Mouse (Mus musculus) hindbrain, embryonic 11.5 days (tissue): Measurements from ENCODE around the gene Cop1. TPM values are rescaled to one million over a fixed set of nuclear protein-coding genes. Genes with fewer than 3 reads are reported as not detected.

Experiments
- ATAC-seq: fragments of 200-750 bp; cut with Nextera tagmentation; 2 replicates; pipeline ENCODE4 v1.8.0; 2017; ENCODE audit warnings: mild to moderate bottlenecking, moderate TSS enrichment, moderate library complexity; ENCODE audit not compliant: low FRiP score
- DNase-seq: peaks from one replicate; pipeline ENCODE4 v3.0.0-alpha.2; 2015; ENCODE audit warnings: low spot score
- H3K27ac ChIP-seq: fragments of 300-500 bp; sonication (generic); 2 replicates; pipeline ENCODE4 v1.5.1; 2014; ENCODE audit warnings: mild to moderate bottlenecking, low read depth, low read length
- H3K27me3 ChIP-seq: fragments of 300-500 bp; sonication (generic); 2 replicates; pipeline ENCODE4 v1.6.1; 2014; ENCODE audit warnings: mild to moderate bottlenecking, low read length, moderate library complexity, mixed read lengths; ENCODE audit not compliant: control insufficient read depth, insufficient read depth
- H3K36me3 ChIP-seq: fragments of 300-500 bp; sonication (generic); 2 replicates; pipeline ENCODE4 v1.6.1; 2014; ENCODE audit warnings: mild to moderate bottlenecking, low read length, moderate library complexity, mixed read lengths; ENCODE audit not compliant: control insufficient read depth, insufficient read depth
- H3K4me1 ChIP-seq: fragments of 300-500 bp; sonication (generic); replicated peaks from 2 replicates; pipeline ENCODE4 v1.6.1; 2014; ENCODE audit warnings: low read length, mixed read lengths; ENCODE audit not compliant: control insufficient read depth, insufficient read depth
- H3K4me2 ChIP-seq: fragments of 300-500 bp; sonication (generic); replicated peaks from 2 replicates; pipeline ENCODE4 v1.6.1; 2014; ENCODE audit warnings: mild to moderate bottlenecking, low read depth, low read length
- H3K4me3 ChIP-seq: fragments of 300-500 bp; sonication (generic); 2 replicates; pipeline ENCODE4 v1.5.1; 2014; ENCODE audit warnings: low read depth, low read length
- H3K9ac ChIP-seq: fragments of 300-500 bp; sonication (generic); 2 replicates; pipeline ENCODE4 v1.6.1; 2014; ENCODE audit warnings: low read depth, low read length
- H3K9me3 ChIP-seq: fragments of 300-500 bp; sonication (generic); 2 replicates; pipeline ENCODE4 v1.6.1; 2016; ENCODE audit warnings: low read length; ENCODE audit not compliant: control insufficient read depth
- WGBS: fragments of 180-500 bp; shearing (Covaris S2); extraction: QIAGEN DNeasy Blood & Tissue Kit; methylation state at CpG from one replicate; pipeline ENCODE4 v1.1.7; 2014; 5-methylcytosine and 5-hydroxymethylcytosine counted together
- polyA plus RNA-seq: library from polyadenylated mRNA; unstranded; fragments of >200 nt; fragmentation: Nextera tagmentation; extraction: Ambion mirVana; gene quantifications from 2 replicates; pipeline ENCODE4 v1.2.1, GENCODE M21; 2014

The Cop1 gene
- polyA plus RNA-seq, 1 experiment from 2014 or later, result 56.4 TPM

DNA sequence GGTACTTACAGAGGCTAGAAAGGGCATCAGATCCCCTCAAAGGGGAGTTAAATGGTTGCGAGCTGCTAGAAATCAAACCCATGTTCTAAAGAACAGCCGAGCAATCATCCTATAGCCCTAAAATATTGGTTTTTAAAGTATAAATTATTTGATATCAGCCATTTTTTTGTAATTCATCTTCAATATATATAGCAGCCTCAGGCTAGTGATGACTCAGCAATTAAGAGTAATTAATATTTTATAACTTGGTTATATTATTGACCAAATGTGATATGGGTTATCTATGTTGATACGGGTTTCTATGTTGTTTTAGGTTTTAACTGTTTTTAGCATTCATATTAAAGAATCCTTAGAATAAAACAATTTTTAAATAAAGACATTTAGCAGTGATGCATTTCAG, 31.7 kb downstream of the Cop1 start:
- DNase-seq (no peak), ATAC-seq (no peak)
- Histone ChIP-seq H3K9ac (no peak overlapping the region), H3K36me3 (no peaks in the 10 kb centered on the region), H3K4me2 (no peak overlapping the region), H3K27me3 (no peaks in the 10 kb centered on the region), H3K27ac (no peak overlapping the region), H3K4me1 (no peaks in the 10 kb centered on the region), H3K4me3 (no peak overlapping the region), H3K9me3 (no peaks in the 10 kb centered on the region)
- 91% methylated on average over 3 of the region's 3 CpGs for WGBS

DNA sequence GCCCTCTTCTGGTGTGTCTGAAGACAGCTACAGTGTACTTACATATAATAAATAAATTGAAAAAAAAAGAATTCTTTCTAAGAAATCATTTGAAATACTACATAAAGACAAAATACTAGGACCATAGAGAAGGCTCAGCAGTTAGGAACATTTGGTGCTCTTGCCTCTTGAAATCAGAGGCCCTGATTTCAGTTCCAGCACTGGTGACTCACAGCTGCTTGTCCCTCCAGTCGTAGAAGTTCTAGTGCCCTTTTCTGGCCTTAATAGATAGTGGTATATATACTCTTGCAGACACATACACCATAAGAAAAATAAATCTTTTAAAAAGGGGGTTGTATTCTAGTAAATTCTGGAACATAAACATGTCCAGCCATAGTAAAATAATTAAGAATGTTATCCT, 48.0 kb downstream of the Cop1 start:
- Histone ChIP-seq H3K27ac (no peak overlapping the region), H3K4me1 (no peaks in the 10 kb centered on the region), H3K27me3 (no peaks in the 10 kb centered on the region), H3K9me3 (no peaks in the 10 kb centered on the region), H3K9ac (no peak overlapping the region), H3K4me2 (no peak overlapping the region), H3K4me3 (no peak overlapping the region), H3K36me3 (no peaks in the 10 kb centered on the region)
- ATAC-seq (no peak), DNase-seq (no peak)
- 91% methylated on average over 1 of the region's 1 CpGs for WGBS

GRCm38 (mm10) chr1:159281861-159282260, 49.7 kb downstream of the Cop1 start:
- Histone ChIP-seq H3K4me1 (no peaks in the 10 kb centered on the region), H3K27ac (no peak overlapping the region), H3K9me3 (no peaks in the 10 kb centered on the region), H3K27me3 (no peaks in the 10 kb centered on the region), H3K4me2 (no peak overlapping the region), H3K4me3 (no peak overlapping the region), H3K9ac (no peak overlapping the region), H3K36me3 (no peaks in the 10 kb centered on the region)
- no peak for DNase-seq
- ATAC-seq, result no peak
- WGBS, result 94% methylated on average over 1 of the region's 1 CpGs

- H3K27ac ChIP-seq, result no peak overlapping the region
- H3K36me3 ChIP-seq, result no peaks in the 10 kb centered on the region
- no peak overlapping the region for H3K9ac ChIP-seq
- H3K4me3 ChIP-seq, result no peak overlapping the region
- ATAC-seq (no peak), DNase-seq (no peak)
- no peaks in the 10 kb centered on the region for H3K27me3 ChIP-seq
- H3K9me3 ChIP-seq, result no peaks in the 10 kb centered on the region
- WGBS, result 73% methylated on average over 1 of the region's 1 CpGs
- no peaks in the 10 kb centered on the region for H3K4me1 ChIP-seq
- H3K4me2 ChIP-seq, result no peak overlapping the region
Observed at GRCm38 (mm10) chr1:159286833-159287232, 54.7 kb downstream of the Cop1 start.

DNA sequence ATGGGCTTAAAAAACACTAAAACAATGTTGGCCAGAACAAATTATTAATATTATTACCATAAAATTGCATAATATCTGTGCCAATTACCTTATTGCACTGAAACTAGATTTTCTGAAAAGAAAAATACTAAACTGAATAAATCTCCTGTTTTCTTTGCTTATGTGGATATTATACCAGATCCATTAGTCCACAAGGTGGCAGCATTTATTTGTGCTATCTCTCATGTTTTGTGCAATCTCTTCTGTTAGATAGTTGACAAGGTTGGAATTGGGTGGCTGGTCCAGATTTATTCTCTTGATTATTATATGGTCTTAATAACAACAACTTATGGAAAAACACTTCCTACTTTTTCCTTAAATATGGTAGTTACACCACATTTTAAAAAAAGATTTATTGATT, 58.1 kb downstream of the Cop1 start:
- no peak overlapping the region for H3K27ac ChIP-seq
- ATAC-seq (no peak), DNase-seq (peak; percentile 53)
- no peaks in the 10 kb centered on the region for H3K36me3 ChIP-seq
- H3K4me2 ChIP-seq, result no peak overlapping the region
- no peaks in the 10 kb centered on the region for H3K4me1 ChIP-seq
- no peaks in the 10 kb centered on the region for H3K27me3 ChIP-seq
- no peaks in the 10 kb centered on the region for H3K9me3 ChIP-seq
- H3K4me3 ChIP-seq, result no peak overlapping the region
- H3K9ac ChIP-seq, result no peak overlapping the region

- DNase-seq (no peak), ATAC-seq (no peak)
- Histone ChIP-seq H3K27ac (no peak overlapping the region), H3K4me1 (no peaks in the 10 kb centered on the region), H3K9me3 (no peaks in the 10 kb centered on the region), H3K9ac (no peak overlapping the region), H3K4me3 (no peak overlapping the region), H3K4me2 (no peak overlapping the region), H3K36me3 (no peaks in the 10 kb centered on the region), H3K27me3 (no peaks in the 10 kb centered on the region)
- 85% methylated on average over 2 of the region's 2 CpGs for WGBS
Observed at GRCm38 (mm10) chr1:159290859-159291258, 58.7 kb downstream of the Cop1 start.

- Histone ChIP-seq H3K27me3 (no peaks in the 10 kb centered on the region), H3K4me2 (no peak overlapping the region), H3K4me3 (no peak overlapping the region), H3K36me3 (no peaks in the 10 kb centered on the region), H3K9me3 (no peaks in the 10 kb centered on the region), H3K27ac (no peak overlapping the region), H3K4me1 (no peaks in the 10 kb centered on the region), H3K9ac (no peak overlapping the region)
- DNase-seq (no peak), ATAC-seq (no peak)
- 95% methylated on average over 7 of the region's 7 CpGs for WGBS
Observed at GRCm38 (mm10) chr1:159301418-159302082, 69.4 kb downstream of the Cop1 start.

- Histone ChIP-seq H3K36me3 (no peaks in the 10 kb centered on the region), H3K27ac (no peak overlapping the region), H3K9me3 (no peaks in the 10 kb centered on the region), H3K4me3 (no peak overlapping the region), H3K4me2 (no peak overlapping the region), H3K4me1 (no peaks in the 10 kb centered on the region), H3K27me3 (no peaks in the 10 kb centered on the region), H3K9ac (no peak overlapping the region)
- ATAC-seq (no peak), DNase-seq (no peak)
- WGBS, result 78% methylated on average over 2 of the region's 2 CpGs
Observed at GRCm38 (mm10) chr1:159313625-159314024, 81.5 kb downstream of the Cop1 start.

GRCm38 (mm10) chr1:159322586-159322985, 90.5 kb downstream of the Cop1 start:
- Histone ChIP-seq H3K27ac (no peak overlapping the region), H3K4me2 (no peak overlapping the region), H3K9ac (no peak overlapping the region), H3K4me1 (no peaks in the 10 kb centered on the region), H3K36me3 (no peaks in the 10 kb centered on the region), H3K27me3 (no peaks in the 10 kb centered on the region), H3K9me3 (no peaks in the 10 kb centered on the region), H3K4me3 (no peak overlapping the region)
- 91% methylated on average over 1 of the region's 1 CpGs for whole genome bisulfite sequencing
- no peak for DNase-seq
- ATAC-seq, result no peak
